Mouse (Mus musculus): ENCODE measurements around the gene Gpr146. TPM values are rescaled to one million over a fixed set of nuclear protein-coding genes. Genes with fewer than 3 reads are reported as not detected.
"Not testable (repeated sequence)": the region's sequence is repeated elsewhere in the genome, so short reads cannot be mapped to it uniquely, and the experiment has no call there.

Gpr146 gene
- polyA plus RNA-seq, 1 experiment from 2014 or later, result 3.4 TPM

- WGBS, result 87% methylated on average over 9 of the region's 9 CpGs
- Histone ChIP-seq H3K36me3 (no peaks in the 10 kb centered on the region), H3K27me3 (no peaks in the 10 kb centered on the region), H3K9ac (no peak overlapping the region), H3K4me2 (replicated peaks) (no peak overlapping the region), H3K27ac (replicated peaks) (no peak overlapping the region), H3K4me1 (peaks cover 57% of the 10 kb centered on the region), H3K9me3 (replicated peaks) (no peaks in the 10 kb centered on the region), H3K4me3 (replicated peaks) (no peak overlapping the region)
- no peak for ATAC-seq (ENCODE audit: insufficient number of reproducible peaks, low FRiP score, low TSS enrichment, low read depth)
Measured at GRCm38 (mm10) chr5:139383234-139383633, 5.7 kb downstream of the Gpr146 start.

GRCm38 (mm10) chr5:139384531-139384930, 7.0 kb downstream of the Gpr146 start:
- no peaks in the 10 kb centered on the region for H3K36me3 ChIP-seq
- 70% methylated on average over 10 of the region's 10 CpGs for WGBS
- H3K27me3 ChIP-seq, result no peaks in the 10 kb centered on the region
- H3K4me3 ChIP-seq (replicated peaks), result no peak overlapping the region
- no peak overlapping the region for H3K4me2 ChIP-seq (replicated peaks)
- no peak for ATAC-seq (ENCODE audit: insufficient number of reproducible peaks, low FRiP score, low TSS enrichment, low read depth)
- no peak overlapping the region for H3K9ac ChIP-seq
- H3K27ac ChIP-seq (replicated peaks), result no peak overlapping the region
- H3K9me3 ChIP-seq (replicated peaks), result no peaks in the 10 kb centered on the region
- peaks cover 55% of the 10 kb centered on the region for H3K4me1 ChIP-seq

GRCm38 (mm10) chr5:139386047-139386446, 8.6 kb downstream of the Gpr146 start:
- peaks cover 52% of the 10 kb centered on the region for H3K4me1 ChIP-seq
- H3K4me3 ChIP-seq (replicated peaks), result no peak overlapping the region
- WGBS, result 88% methylated on average over 5 of the region's 5 CpGs
- no peak overlapping the region for H3K9ac ChIP-seq
- H3K9me3 ChIP-seq (replicated peaks), result no peaks in the 10 kb centered on the region
- no peak for ATAC-seq (ENCODE audit: insufficient number of reproducible peaks, low FRiP score, low TSS enrichment, low read depth)
- no peaks in the 10 kb centered on the region for H3K36me3 ChIP-seq
- H3K27me3 ChIP-seq, result no peaks in the 10 kb centered on the region
- no peak overlapping the region for H3K27ac ChIP-seq (replicated peaks)
- H3K4me2 ChIP-seq (replicated peaks), result no peak overlapping the region

- peak overlapping the region; percentile 83; the same call in 1 of the 2 replicates for H3K27ac ChIP-seq (replicated peaks)
- H3K4me2 ChIP-seq (replicated peaks), result no peak overlapping the region
- H3K9ac ChIP-seq, result no peak overlapping the region
- no peaks in the 10 kb centered on the region for H3K27me3 ChIP-seq
- peaks cover 49% of the 10 kb centered on the region for H3K4me1 ChIP-seq
- 77% methylated on average over 10 of the region's 10 CpGs for WGBS
- ATAC-seq (ENCODE audit: insufficient number of reproducible peaks, low FRiP score, low TSS enrichment, low read depth), result no peak
- H3K36me3 ChIP-seq, result no peaks in the 10 kb centered on the region
- H3K9me3 ChIP-seq (replicated peaks), result no peaks in the 10 kb centered on the region
- H3K4me3 ChIP-seq (replicated peaks), result no peak overlapping the region
Measured at GRCm38 (mm10) chr5:139387329-139388194, 10.1 kb downstream of the Gpr146 start.

GRCm38 (mm10) chr5:139388195-139388570, 10.7 kb downstream of the Gpr146 start:
- Histone ChIP-seq H3K9ac (no peak overlapping the region), H3K27me3 (no peaks in the 10 kb centered on the region), H3K27ac (replicated peaks) (peak overlapping the region; percentile 83), H3K4me2 (replicated peaks) (no peak overlapping the region), H3K4me3 (replicated peaks) (no peak overlapping the region), H3K9me3 (replicated peaks) (no peaks in the 10 kb centered on the region), H3K4me1 (peaks cover 45% of the 10 kb centered on the region), H3K36me3 (no peaks in the 10 kb centered on the region)
- no peak for ATAC-seq (ENCODE audit: insufficient number of reproducible peaks, low FRiP score, low TSS enrichment, low read depth)
- 73% methylated on average over 4 of the region's 4 CpGs for WGBS

- Histone ChIP-seq H3K9me3 (replicated peaks) (no peaks in the 10 kb centered on the region), H3K4me2 (replicated peaks) (no peak overlapping the region), H3K4me3 (replicated peaks) (no peak overlapping the region), H3K4me1 (peaks cover 45% of the 10 kb centered on the region), H3K9ac (no peak overlapping the region), H3K27me3 (no peaks in the 10 kb centered on the region), H3K27ac (replicated peaks) (peak overlapping the region; percentile 83), H3K36me3 (no peaks in the 10 kb centered on the region; the same call in 1 of the 2 replicates)
- ATAC-seq (ENCODE audit: insufficient number of reproducible peaks, low FRiP score, low TSS enrichment, low read depth), result no peak
- 63% methylated on average over 17 of the region's 17 CpGs for WGBS
Measured at GRCm38 (mm10) chr5:139388694-139389675, 11.5 kb downstream of the Gpr146 start.

GRCm38 (mm10) chr5:139389676-139390061, 12.2 kb downstream of the Gpr146 start:
- Histone ChIP-seq H3K4me3 (replicated peaks) (no peak overlapping the region), H3K27me3 (no peaks in the 10 kb centered on the region), H3K36me3 (no peaks in the 10 kb centered on the region; the same call in 1 of the 2 replicates), H3K4me1 (peaks cover 42% of the 10 kb centered on the region), H3K9ac (no peak overlapping the region), H3K9me3 (replicated peaks) (no peaks in the 10 kb centered on the region), H3K27ac (replicated peaks) (peak overlapping the region; percentile 83), H3K4me2 (replicated peaks) (no peak overlapping the region)
- 8% methylated on average over 6 of the region's 6 CpGs for WGBS
- ATAC-seq (ENCODE audit: insufficient number of reproducible peaks, low FRiP score, low TSS enrichment, low read depth), result peak; percentile 59

- not testable (repeated sequence) for H3K9ac ChIP-seq; ATAC-seq (ENCODE audit: insufficient number of reproducible peaks, low FRiP score, low TSS enrichment, low read depth); H3K4me2 ChIP-seq (replicated peaks); H3K9me3 ChIP-seq (replicated peaks); H3K27me3 ChIP-seq; H3K27ac ChIP-seq (replicated peaks); H3K4me3 ChIP-seq (replicated peaks); H3K36me3 ChIP-seq
- H3K4me1 ChIP-seq, result peaks cover 40% of the 10 kb centered on the region
- 76% methylated on average over 5 of the region's 5 CpGs for WGBS
Measured at GRCm38 (mm10) chr5:139390324-139391119, 13.0 kb downstream of the Gpr146 start.

- H3K9me3 ChIP-seq (replicated peaks), result no peaks in the 10 kb centered on the region
- H3K4me3 ChIP-seq (replicated peaks), result no peak overlapping the region
- no peak overlapping the region for H3K27ac ChIP-seq (replicated peaks)
- H3K36me3 ChIP-seq, result no peaks in the 10 kb centered on the region; the same call in 1 of the 2 replicates
- H3K27me3 ChIP-seq, result no peaks in the 10 kb centered on the region
- peaks cover 40% of the 10 kb centered on the region for H3K4me1 ChIP-seq
- no peak overlapping the region for H3K4me2 ChIP-seq (replicated peaks)
- no peak overlapping the region for H3K9ac ChIP-seq
- no peak for ATAC-seq (ENCODE audit: insufficient number of reproducible peaks, low FRiP score, low TSS enrichment, low read depth)
- WGBS, result 73% methylated on average over 11 of the region's 11 CpGs
Measured at GRCm38 (mm10) chr5:139391309-139391990, 14.0 kb downstream of the Gpr146 start.
